Mouse (Mus musculus): ENCODE measurements around the gene Mgst1.

Gene Mgst1

DNA sequence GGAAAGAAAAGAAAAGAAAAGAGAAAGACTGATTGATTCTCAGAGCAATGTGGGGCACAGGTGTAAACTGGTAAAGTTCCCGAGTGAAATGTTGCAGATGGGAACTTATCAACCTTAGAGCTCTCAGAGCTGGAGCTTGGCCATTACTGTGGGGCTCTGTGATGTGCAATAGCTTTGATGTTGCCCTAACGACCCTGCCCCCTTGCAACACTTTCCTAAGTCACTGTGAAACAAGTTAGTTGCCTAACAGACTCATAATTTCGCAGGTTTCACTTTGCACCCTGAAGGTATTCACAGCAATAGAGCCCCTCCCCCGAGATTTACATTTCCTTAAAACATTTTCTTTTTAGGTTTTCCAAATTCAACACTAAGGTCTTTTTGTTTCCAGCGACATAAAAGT is at the start of gene Mgst1:
Mgst1 (plus strand) TSS at position 387 of the 400 bp plus-strand sequence.
- DNase-seq (ENCODE audit: low read depth), result no peak

GRCm38 (mm10) chr6:138092432-138092831 is 47.7 kb upstream of the Mgst1 start:
- no peak for DNase-seq (ENCODE audit: low read depth)

- DNase-seq (ENCODE audit: low read depth), result no peak
These were observed 45.1 kb upstream of the Mgst1 start for GRCm38 (mm10) chr6:138095060-138095459.

DNA sequence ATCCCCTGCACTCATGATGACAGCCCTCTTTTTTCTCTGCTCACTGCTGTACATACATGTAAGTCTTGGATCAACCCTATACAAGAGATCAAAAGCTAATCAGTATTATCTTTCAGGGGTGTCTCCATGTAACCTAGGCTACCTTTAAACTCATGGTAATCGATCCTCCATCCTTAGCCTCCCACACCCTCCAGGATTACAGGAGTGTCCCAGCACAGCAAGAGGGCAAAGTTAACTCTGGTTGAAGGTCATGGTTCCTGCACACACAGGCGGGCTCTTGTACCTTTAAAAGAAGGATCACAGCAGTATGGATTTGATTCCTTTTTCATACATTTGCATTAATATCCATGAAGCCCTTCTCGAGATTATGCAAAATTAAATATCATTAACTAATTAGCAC is 40.5 kb upstream of the Mgst1 start:
- DNase-seq (ENCODE audit: low read depth), result no peak

GRCm38 (mm10) chr6:138101843-138102242 is 38.3 kb upstream of the Mgst1 start:
- DNase-seq (ENCODE audit: low read depth), result no peak

DNA sequence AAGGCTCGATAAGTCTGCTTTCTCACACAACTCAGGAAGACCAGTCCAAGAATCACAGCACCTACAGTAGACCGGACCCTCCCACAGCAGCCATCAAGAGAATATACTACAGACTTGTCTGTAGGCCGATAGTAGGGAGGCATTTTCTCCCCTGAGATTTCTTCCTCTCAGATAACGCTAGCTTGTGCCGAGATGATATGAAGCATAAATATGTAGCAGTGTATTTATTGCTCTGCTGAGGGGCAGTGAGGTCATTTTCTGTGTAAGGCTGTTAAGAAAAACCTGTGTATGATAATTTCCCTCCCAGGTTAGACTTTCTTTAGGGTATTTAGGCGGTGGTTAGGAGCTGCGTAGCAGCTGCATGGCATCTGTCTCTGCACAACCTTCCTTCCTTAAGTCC is 37.2 kb upstream of the Mgst1 start:
- no peak for DNase-seq (ENCODE audit: low read depth)

- no peak for DNase-seq (ENCODE audit: low read depth)
These were observed 35.6 kb upstream of the Mgst1 start for GRCm38 (mm10) chr6:138104559-138104958.

GRCm38 (mm10) chr6:138117496-138117895 is 22.6 kb upstream of the Mgst1 start:
- no peak for DNase-seq (ENCODE audit: low read depth)

- DNase-seq (ENCODE audit: low read depth), result no peak
These were observed 11.5 kb upstream of the Mgst1 start for GRCm38 (mm10) chr6:138128392-138129335.

- no peak for DNase-seq (ENCODE audit: low read depth)
These were observed 9.6 kb upstream of the Mgst1 start for GRCm38 (mm10) chr6:138130541-138130940.

- DNase-seq (ENCODE audit: low read depth), result no peak
These were observed 220 bp downstream of the Mgst1 start for GRCm38 (mm10) chr6:138140336-138140735.

GRCm38 (mm10) chr6:138141111-138141592 is 1.0 kb downstream of the Mgst1 start:
- DNase-seq (ENCODE audit: low read depth), result no peak

- DNase-seq (ENCODE audit: low read depth), result no peak
These were observed 2.5 kb downstream of the Mgst1 start for GRCm38 (mm10) chr6:138142604-138143003.

- no peak for DNase-seq (ENCODE audit: low read depth)
These were observed 3.3 kb downstream of the Mgst1 start for GRCm38 (mm10) chr6:138143450-138143849.

DNA sequence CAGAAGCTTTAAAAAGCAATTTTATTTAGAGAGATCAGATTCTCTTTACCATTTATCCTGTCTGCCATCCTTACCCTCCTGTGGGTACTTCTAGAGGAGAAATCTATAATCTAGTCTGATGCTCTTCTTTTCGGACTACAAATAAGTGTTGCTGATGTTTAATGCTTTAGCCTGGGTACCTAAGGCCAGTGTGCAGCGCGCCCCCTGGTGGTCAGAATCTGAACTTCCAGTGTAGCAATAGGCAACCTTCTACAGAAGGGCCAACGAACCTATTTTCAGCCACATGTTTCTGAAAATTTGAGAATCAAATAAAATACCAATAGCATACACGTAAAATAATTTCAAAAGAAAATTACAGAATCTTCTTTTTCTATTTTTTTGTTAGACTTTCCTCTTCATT is 13.0 kb downstream of the Mgst1 start:
- DNase-seq (ENCODE audit: low read depth), result peak; percentile 7

GRCm38 (mm10) chr6:138163920-138164319 is 23.8 kb downstream of the Mgst1 start:
- DNase-seq (ENCODE audit: low read depth), result no peak

- no peak for DNase-seq (ENCODE audit: low read depth)
These were observed 31.5 kb downstream of the Mgst1 start for GRCm38 (mm10) chr6:138171480-138172224.
